Mouse (Mus musculus): ENCODE results near the gene Tube1.

DNA sequence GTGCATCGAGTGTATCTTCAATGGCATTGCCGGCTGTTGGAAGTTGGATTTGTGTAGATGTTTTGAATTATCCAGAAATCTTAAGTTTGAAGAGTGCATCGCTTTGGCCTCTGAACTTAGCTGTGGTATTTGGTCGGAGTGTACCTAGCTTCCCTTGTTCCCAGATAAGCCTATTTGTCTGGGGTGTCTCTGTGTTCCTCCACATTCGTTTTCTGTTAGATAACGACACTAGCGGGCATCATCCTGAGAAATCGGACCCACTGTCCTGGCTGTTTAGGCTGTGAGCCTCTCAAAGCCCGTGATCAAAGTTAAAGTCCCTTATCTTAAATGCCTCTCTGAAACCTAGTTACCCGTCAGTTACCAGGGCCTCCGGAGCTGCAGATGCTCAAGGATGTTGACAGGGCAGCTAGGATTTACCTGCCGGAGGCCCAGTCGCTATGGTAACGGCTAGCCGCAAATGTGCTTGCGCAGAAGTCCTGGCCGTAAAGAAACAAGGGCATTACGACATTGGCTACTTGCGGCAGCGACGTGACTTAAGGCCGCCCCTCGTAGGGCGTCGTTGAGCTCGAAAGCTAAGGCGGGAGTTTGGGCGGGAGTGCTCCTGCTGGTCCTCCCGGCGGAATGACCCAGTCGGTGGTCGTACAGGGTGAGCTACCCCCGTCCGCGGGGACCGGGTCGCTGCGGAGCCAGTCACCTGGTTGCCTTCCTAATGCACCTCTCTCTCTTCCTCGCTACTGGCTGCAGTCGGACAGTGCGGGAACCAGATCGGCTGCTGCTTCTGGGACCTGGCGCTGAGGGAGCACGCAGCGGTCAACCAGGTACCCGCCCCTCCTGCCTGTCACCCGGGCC is at the start of gene Tube1, which contains the start of gene Fam229b:
- TF ChIP-seq CTCF (conservative IDR thresholded peaks at IDR 0.05; ENCODE audit: insufficient read depth, insufficient read length, low read depth, low read length) (no peak), POLR2A (IDR thresholded peaks at IDR 0.05; ENCODE audit: low read depth, low read length) (no peak)

Data from kidney, adult 2 months (tissue).